Mouse (Mus musculus) embryonic facial prominence, embryonic 11.5 days (tissue): ENCODE data around the gene Shisal2a. TPM values are rescaled to one million over a fixed set of nuclear protein-coding genes. Genes with fewer than 3 reads are reported as not detected.

Experiments
- ATAC-seq: fragments of 200-750 bp; cut with Nextera tagmentation; replicated peaks from 2 replicates; pipeline ENCODE4 v1.8.0; 2017; ENCODE audit warnings: low read depth; ENCODE audit not compliant: insufficient number of reproducible peaks, low FRiP score, low TSS enrichment
- DNase-seq: peaks from one replicate; pipeline ENCODE4 v3.0.0-alpha.2; 2015; ENCODE audit warnings: low spot score
- H3K27ac ChIP-seq: fragments of 300-500 bp; sonication (generic); replicated peaks from 2 replicates; pipeline ENCODE4 v1.5.1; 2014; ENCODE audit warnings: mild to moderate bottlenecking, low read depth, low read length, control low read depth
- H3K27me3 ChIP-seq: fragments of 300-500 bp; sonication (generic); 2 replicates; pipeline ENCODE4 v1.6.1; 2014; ENCODE audit warnings: mild to moderate bottlenecking, low read length, moderate library complexity, mixed read lengths; ENCODE audit not compliant: control insufficient read depth, insufficient read depth
- H3K36me3 ChIP-seq: fragments of 300-500 bp; sonication (generic); replicated peaks from 2 replicates; pipeline ENCODE4 v1.6.1; 2014; ENCODE audit warnings: low read depth, mild to moderate bottlenecking, low read length, moderate library complexity, mixed read lengths; ENCODE audit not compliant: control insufficient read depth, insufficient read depth
- H3K4me1 ChIP-seq: fragments of 300-500 bp; sonication (generic); 2 replicates; pipeline ENCODE4 v1.6.1; 2014; ENCODE audit warnings: low read length, mixed read lengths; ENCODE audit not compliant: control insufficient read depth, insufficient read depth
- H3K4me2 ChIP-seq: fragments of 300-500 bp; sonication (generic); 2 replicates; pipeline ENCODE4 v1.6.1; 2014; ENCODE audit warnings: low read depth, mild to moderate bottlenecking, control low read depth, low read length, moderate library complexity
- H3K4me3 ChIP-seq: fragments of 300-500 bp; sonication (generic); 2 replicates; pipeline ENCODE4 v1.5.1; 2014; ENCODE audit warnings: low read depth, low read length, control low read depth
- H3K9ac ChIP-seq: fragments of 300-500 bp; sonication (generic); replicated peaks from 2 replicates; pipeline ENCODE4 v1.6.1; 2014; ENCODE audit warnings: mild to moderate bottlenecking, control low read depth, low read length
- H3K9me3 ChIP-seq: fragments of 300-500 bp; sonication (generic); replicated peaks from 2 replicates; pipeline ENCODE4 v1.6.1; 2016; ENCODE audit warnings: mild to moderate bottlenecking, low read length, inconsistent platforms, mixed read lengths; ENCODE audit not compliant: control insufficient read depth
- WGBS: fragments of 180-500 bp; shearing (Covaris S2); extraction: QIAGEN DNeasy Blood & Tissue Kit; methylation state at CpG from one replicate; pipeline ENCODE4 v1.1.7; 2014; 5-methylcytosine and 5-hydroxymethylcytosine counted together
- polyA plus RNA-seq: library from polyadenylated mRNA; unstranded; fragments of >200 nt; fragmentation: Nextera tagmentation; extraction: Ambion mirVana; gene quantifications from 2 replicates; pipeline ENCODE4 v1.2.1, GENCODE M21; 2014

The Shisal2a gene
- polyA plus RNA-seq, 1 experiment from 2014 or later, result 8.5 TPM

GRCm38 (mm10) chr4:108391124-108391523, 8.0 kb upstream of the Shisal2a start:
- no peak overlapping the region for H3K27ac ChIP-seq
- no peaks in the 10 kb centered on the region for H3K9me3 ChIP-seq
- ATAC-seq, result no peak
- DNase-seq, result no peak
- no peaks in the 10 kb centered on the region for H3K4me1 ChIP-seq
- no peak overlapping the region for H3K4me2 ChIP-seq
- H3K4me3 ChIP-seq, result no peak overlapping the region
- H3K36me3 ChIP-seq, result no peaks in the 10 kb centered on the region
- no peaks in the 10 kb centered on the region for H3K27me3 ChIP-seq
- WGBS, result 78% methylated on average over 5 of the region's 5 CpGs
- no peak overlapping the region for H3K9ac ChIP-seq

GRCm38 (mm10) chr4:108388741-108389140, 5.6 kb upstream of the Shisal2a start:
- no peak overlapping the region for H3K4me3 ChIP-seq
- H3K36me3 ChIP-seq, result no peaks in the 10 kb centered on the region
- H3K4me1 ChIP-seq, result 0 out of 2 replicates have a peak, but pooled peaks cover 1% of the 10 kb centered on the region
- no peak for DNase-seq
- no peak overlapping the region for H3K9ac ChIP-seq
- WGBS, result 60% methylated on average over 3 of the region's 3 CpGs
- H3K27ac ChIP-seq, result no peak overlapping the region
- no peak overlapping the region for H3K4me2 ChIP-seq
- H3K9me3 ChIP-seq, result no peaks in the 10 kb centered on the region
- ATAC-seq, result no peak
- H3K27me3 ChIP-seq, result no peaks in the 10 kb centered on the region; the same call in 1 of the 2 replicates

- Histone ChIP-seq H3K9ac (peak overlapping the region; percentile 65), H3K27me3 (no peaks in the 10 kb centered on the region; the same call in 1 of the 2 replicates), H3K4me3 (peak overlapping the region; percentile 11; the same call in 1 of the 2 replicates), H3K36me3 (no peaks in the 10 kb centered on the region), H3K4me2 (peak overlapping the region; percentile 46), H3K27ac (peak overlapping the region; percentile 69), H3K4me1 (peaks cover 6% of the 10 kb centered on the region; the same call in 1 of the 2 replicates), H3K9me3 (no peaks in the 10 kb centered on the region)
- WGBS, result 3% methylated on average over 18 of the region's 18 CpGs
- DNase-seq, result peak; percentile 86
- peak; percentile 65 for ATAC-seq
Observed at GRCm38 (mm10) chr4:108387681-108388253, 4.6 kb upstream of the Shisal2a start.

GRCm38 (mm10) chr4:108387106-108387505, 4.0 kb upstream of the Shisal2a start:
- H3K9me3 ChIP-seq, result no peaks in the 10 kb centered on the region
- peak; percentile 44; the same call in 1 of the 2 replicates for ATAC-seq
- peak overlapping the region; percentile 65 for H3K9ac ChIP-seq
- peak; percentile 45 for DNase-seq
- 25% methylated on average over 4 of the region's 4 CpGs for WGBS
- H3K27ac ChIP-seq, result peak overlapping the region; percentile 69
- H3K4me3 ChIP-seq, result peak overlapping the region; percentile 11; the same call in 1 of the 2 replicates
- H3K4me1 ChIP-seq, result peaks cover 6% of the 10 kb centered on the region; the same call in 1 of the 2 replicates
- H3K36me3 ChIP-seq, result no peaks in the 10 kb centered on the region
- no peaks in the 10 kb centered on the region; the same call in 1 of the 2 replicates for H3K27me3 ChIP-seq
- H3K4me2 ChIP-seq, result no peak overlapping the region; the same call in 1 of the 2 replicates

GRCm38 (mm10) chr4:108386087-108386486, 2.9 kb upstream of the Shisal2a start:
- ATAC-seq (no peak), DNase-seq (no peak)
- Histone ChIP-seq H3K4me2 (no peak overlapping the region), H3K9ac (no peak overlapping the region), H3K27me3 (no peaks in the 10 kb centered on the region; the same call in 1 of the 2 replicates), H3K27ac (no peak overlapping the region), H3K4me1 (peaks cover 6% of the 10 kb centered on the region; the same call in 1 of the 2 replicates), H3K4me3 (no peak overlapping the region), H3K9me3 (no peaks in the 10 kb centered on the region), H3K36me3 (no peaks in the 10 kb centered on the region)
- 19% methylated on average over 1 of the region's 1 CpGs for WGBS

- no peak for ATAC-seq
- Histone ChIP-seq H3K27me3 (no peaks in the 10 kb centered on the region; the same call in 1 of the 2 replicates), H3K4me3 (no peak overlapping the region), H3K4me2 (no peak overlapping the region), H3K4me1 (peaks cover 6% of the 10 kb centered on the region), H3K9ac (no peak overlapping the region), H3K9me3 (no peaks in the 10 kb centered on the region), H3K27ac (no peak overlapping the region), H3K36me3 (no peaks in the 10 kb centered on the region)
- DNase-seq, result no peak
- WGBS, result 8% methylated on average over 1 of the region's 1 CpGs
Observed at GRCm38 (mm10) chr4:108380146-108380545, 3.0 kb downstream of the Shisal2a start.

GRCm38 (mm10) chr4:108379476-108379875, 3.7 kb downstream of the Shisal2a start:
- H3K27ac ChIP-seq, result no peak overlapping the region

GRCm38 (mm10) chr4:108372166-108372565, 11.0 kb downstream of the Shisal2a start:
- Histone ChIP-seq H3K4me3 (no peak overlapping the region), H3K27ac (no peak overlapping the region), H3K9me3 (no peaks in the 10 kb centered on the region), H3K36me3 (no peaks in the 10 kb centered on the region), H3K4me1 (no peaks in the 10 kb centered on the region; the same call in 1 of the 2 replicates), H3K9ac (no peak overlapping the region), H3K27me3 (no peaks in the 10 kb centered on the region), H3K4me2 (no peak overlapping the region)
- 82% methylated on average over 3 of the region's 3 CpGs for WGBS
- DNase-seq (no peak), ATAC-seq (no peak)

More at GRCm38 (mm10) chr4:108379476-108379875, 3.7 kb downstream of the Shisal2a start:
- Histone ChIP-seq H3K9me3 (no peaks in the 10 kb centered on the region), H3K4me1 (peaks cover 6% of the 10 kb centered on the region), H3K36me3 (no peaks in the 10 kb centered on the region), H3K9ac (no peak overlapping the region), H3K27me3 (no peaks in the 10 kb centered on the region), H3K4me2 (no peak overlapping the region), H3K4me3 (no peak overlapping the region)
- ATAC-seq (no peak), DNase-seq (no peak)
- 70% methylated on average over 3 of the region's 3 CpGs for whole genome bisulfite sequencing
